Mouse (Mus musculus) urinary bladder, adult 2 months (tissue): ENCODE data around the gene Dnajc2. TPM values are rescaled to one million over a fixed set of nuclear protein-coding genes. Genes with fewer than 3 reads are reported as not detected.
"Not testable (repeated sequence)": the region's sequence is repeated elsewhere in the genome, so short reads cannot be mapped to it uniquely, and the experiment has no call there.

Experiments used
- DNase-seq: peaks from one replicate; pipeline ENCODE4 v3.0.0; 2022; ENCODE audit warnings: low spot score
- polyA plus RNA-seq: library from polyadenylated mRNA; depleted of rRNA; stranded (reverse); fragments of >200 nt; gene quantifications from 2 replicates; pipeline ENCODE4 v1.2.3, GENCODE M21; 2012

The Dnajc2 gene
- polyA plus RNA-seq, 1 experiment = 15.3 TPM

GRCm38 (mm10) chr5:21743606-21744005 lies 41.4 kb downstream of the Dnajc2 start:
- DNase-seq = no peak

GRCm38 (mm10) chr5:21739881-21740280 lies 45.2 kb downstream of the Dnajc2 start:
- DNase-seq = no peak

GRCm38 (mm10) chr5:21739120-21739519 lies 45.9 kb downstream of the Dnajc2 start:
- no peak for DNase-seq

- DNase-seq = no peak
Observed at GRCm38 (mm10) chr5:21737620-21738019, 47.4 kb downstream of the Dnajc2 start.

- peak; percentile 82 for DNase-seq
Observed at GRCm38 (mm10) chr5:21736956-21737585, 48.0 kb downstream of the Dnajc2 start, which contains the start of gene Pmpcb. Pmpcb (plus strand) TSS chr5:21737141.

GRCm38 (mm10) chr5:21736046-21736445 lies 49.0 kb downstream of the Dnajc2 start:
- DNase-seq = no peak

- peak; percentile 46 for DNase-seq
Observed at GRCm38 (mm10) chr5:21735584-21735983, 49.5 kb downstream of the Dnajc2 start.

GRCm38 (mm10) chr5:21735100-21735499 lies 50.0 kb downstream of the Dnajc2 start:
- no peak for DNase-seq

- DNase-seq = no peak
Observed at GRCm38 (mm10) chr5:21732930-21733329, 52.1 kb downstream of the Dnajc2 start.

- DNase-seq = no peak
Observed at GRCm38 (mm10) chr5:21732177-21732911, 52.7 kb downstream of the Dnajc2 start.

GRCm38 (mm10) chr5:21729107-21729506 lies 55.9 kb downstream of the Dnajc2 start:
- DNase-seq = no peak

- no peak for DNase-seq
Observed at GRCm38 (mm10) chr5:21724872-21725271, 60.2 kb downstream of the Dnajc2 start.

- DNase-seq = no peak
Observed at GRCm38 (mm10) chr5:21724427-21724826, 60.6 kb downstream of the Dnajc2 start.

- no peak for DNase-seq
Observed at GRCm38 (mm10) chr5:21719209-21719608, 65.8 kb downstream of the Dnajc2 start.

GRCm38 (mm10) chr5:21718546-21718945 lies 66.5 kb downstream of the Dnajc2 start:
- DNase-seq = no peak

GRCm38 (mm10) chr5:21717165-21717715 lies 67.8 kb downstream of the Dnajc2 start:
- no peak for DNase-seq

GRCm38 (mm10) chr5:21714447-21714846 lies 70.6 kb downstream of the Dnajc2 start:
- no peak for DNase-seq

GRCm38 (mm10) chr5:21712127-21712715 lies 72.8 kb downstream of the Dnajc2 start:
- DNase-seq = no peak

GRCm38 (mm10) chr5:21708011-21708410 lies 77.0 kb downstream of the Dnajc2 start:
- DNase-seq = not testable (repeated sequence)
